Mouse (Mus musculus): ENCODE results near the gene Mrpl51. TPM values are rescaled to one million over a fixed set of nuclear protein-coding genes. Genes with fewer than 3 reads are reported as not detected.

Gene Mrpl51
- polyA plus RNA-seq, 1 experiment from 2014 or later: 232 TPM

DNA sequence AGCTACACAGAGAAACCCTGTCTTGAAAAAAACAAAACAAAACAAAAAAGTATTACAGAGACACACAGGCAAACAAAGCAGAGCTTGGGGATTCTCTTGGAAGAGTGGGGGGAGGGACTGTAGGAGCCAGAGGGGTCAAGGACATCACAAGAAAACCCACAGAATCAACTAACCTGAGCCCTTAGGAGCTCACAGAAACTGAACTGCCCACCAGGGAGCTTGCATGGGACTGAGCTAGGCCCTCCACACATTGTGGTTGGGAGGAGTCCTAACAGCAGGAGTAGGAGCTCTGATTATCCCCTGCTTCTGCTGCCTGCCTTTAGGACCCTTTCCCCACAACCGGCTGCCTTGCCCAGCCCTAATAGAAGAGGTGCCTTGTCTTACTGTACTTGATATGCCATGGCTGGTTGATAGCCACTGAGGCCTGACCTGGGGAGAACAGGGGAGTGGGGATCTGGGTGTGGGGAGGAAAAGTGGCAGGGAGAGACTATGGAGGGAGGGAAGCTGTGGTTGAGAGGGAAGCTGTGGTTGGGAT, 4.0 kb downstream of the Mrpl51 start:
- Histone ChIP-seq H3K4me2 (ENCODE audit: low read depth, low read length) (no peak overlapping the region), H3K27me3 (ENCODE audit: control insufficient read depth, insufficient read depth, low read length) (no peaks in the 10 kb centered on the region), H3K36me3 (ENCODE audit: control insufficient read depth, insufficient read depth, low read length) (peaks cover 9% of the 10 kb centered on the region; the same call in 1 of the 2 replicates), H3K27ac (ENCODE audit: low read length) (no peak overlapping the region), H3K9me3 (replicated peaks; ENCODE audit: control insufficient read depth, low read length) (no peaks in the 10 kb centered on the region), H3K9ac (ENCODE audit: low read length) (no peak overlapping the region), H3K4me1 (ENCODE audit: control insufficient read depth, insufficient read depth, low read length) (peaks cover 12% of the 10 kb centered on the region), H3K4me3 (replicated peaks; ENCODE audit: low read length) (no peak overlapping the region)
- ATAC-seq (ENCODE audit: insufficient read depth, low FRiP score): no peak
- WGBS: 35% methylated on average over 1 of the region's 1 CpGs

DNA sequence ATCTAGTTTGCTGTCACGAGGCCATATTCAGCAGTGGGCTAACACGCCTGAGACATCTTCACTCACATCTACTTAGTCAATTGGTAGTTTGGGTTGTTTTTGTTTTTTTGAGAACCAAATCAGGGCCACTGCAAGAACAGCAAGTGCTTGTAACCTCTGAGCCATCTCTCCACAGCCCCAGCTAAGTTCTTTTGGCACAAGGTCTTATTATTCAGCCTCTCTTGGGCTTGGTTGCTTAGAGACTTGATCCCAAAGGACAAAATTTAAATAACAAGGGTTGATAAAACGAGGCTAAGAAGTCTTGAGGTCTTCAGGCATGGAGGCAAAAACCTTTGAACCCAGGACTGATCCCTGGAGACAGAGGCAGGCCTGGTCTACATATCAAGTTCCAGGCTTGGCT, 4.7 kb downstream of the Mrpl51 start:
- Histone ChIP-seq H3K9me3 (replicated peaks; ENCODE audit: control insufficient read depth, low read length) (no peaks in the 10 kb centered on the region), H3K9ac (ENCODE audit: low read length) (no peak overlapping the region), H3K27me3 (ENCODE audit: control insufficient read depth, insufficient read depth, low read length) (no peaks in the 10 kb centered on the region), H3K4me3 (replicated peaks; ENCODE audit: low read length) (no peak overlapping the region), H3K36me3 (ENCODE audit: control insufficient read depth, insufficient read depth, low read length) (peaks cover 9% of the 10 kb centered on the region; the same call in 1 of the 2 replicates), H3K27ac (ENCODE audit: low read length) (no peak overlapping the region), H3K4me1 (ENCODE audit: control insufficient read depth, insufficient read depth, low read length) (peaks cover 9% of the 10 kb centered on the region), H3K4me2 (ENCODE audit: low read depth, low read length) (no peak overlapping the region)
- ATAC-seq (ENCODE audit: insufficient read depth, low FRiP score): no peak
- WGBS: 77% methylated on average over 3 of the region's 3 CpGs

DNA sequence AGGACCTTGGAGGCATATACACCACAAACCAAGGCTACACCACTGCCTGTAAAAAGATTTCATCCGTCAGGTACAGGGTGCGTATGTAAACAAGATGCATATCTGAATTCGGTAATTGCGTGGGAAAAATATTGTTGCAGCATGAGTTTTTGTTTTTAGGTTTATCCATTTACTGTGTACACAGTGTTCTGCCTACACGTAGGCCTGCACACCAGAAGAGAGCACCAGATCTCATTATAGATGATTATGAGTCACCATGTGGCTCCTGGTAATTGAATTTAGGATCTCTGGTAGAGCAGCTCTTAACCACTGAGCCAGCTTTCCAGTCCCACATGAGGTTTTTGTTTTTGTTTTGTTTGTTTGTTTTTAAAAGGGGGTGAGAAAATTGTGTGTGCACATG, 5.6 kb downstream of the Mrpl51 start:
- peaks cover 9% of the 10 kb centered on the region for H3K4me1 ChIP-seq (ENCODE audit: control insufficient read depth, insufficient read depth, low read length)
- H3K4me3 ChIP-seq (replicated peaks; ENCODE audit: low read length): no peak overlapping the region
- no peak overlapping the region for H3K4me2 ChIP-seq (ENCODE audit: low read depth, low read length)
- H3K27me3 ChIP-seq (ENCODE audit: control insufficient read depth, insufficient read depth, low read length): no peaks in the 10 kb centered on the region
- no peak for ATAC-seq (ENCODE audit: insufficient read depth, low FRiP score)
- WGBS: 81% methylated on average over 5 of the region's 5 CpGs
- no peak overlapping the region for H3K27ac ChIP-seq (ENCODE audit: low read length)
- H3K36me3 ChIP-seq (ENCODE audit: control insufficient read depth, insufficient read depth, low read length): peaks cover 9% of the 10 kb centered on the region; the same call in 1 of the 2 replicates
- H3K9me3 ChIP-seq (replicated peaks; ENCODE audit: control insufficient read depth, low read length): no peaks in the 10 kb centered on the region
- no peak overlapping the region for H3K9ac ChIP-seq (ENCODE audit: low read length)

DNA sequence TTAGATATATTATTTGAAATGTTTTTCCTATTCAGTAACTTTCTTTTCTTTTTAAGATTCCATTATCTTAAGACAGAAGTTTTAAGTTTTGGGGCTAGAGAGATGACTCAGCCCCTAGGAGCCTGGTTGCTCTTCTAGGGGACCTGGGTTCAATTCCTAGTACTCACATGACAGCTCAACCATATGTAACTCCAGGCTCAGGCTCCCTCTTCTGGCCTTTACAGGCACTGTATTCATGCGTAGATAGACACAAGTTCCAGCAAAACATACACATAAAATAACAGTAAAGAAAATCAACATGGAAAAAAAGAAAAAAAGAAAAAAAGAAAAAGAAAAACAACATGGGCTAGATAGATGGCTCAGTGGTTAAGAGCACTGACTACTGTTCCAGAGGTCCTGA, 18.8 kb downstream of the Mrpl51 start:
- WGBS: 89% methylated on average over 1 of the region's 1 CpGs
- no peak for ATAC-seq (ENCODE audit: insufficient read depth, low FRiP score)
- H3K27me3 ChIP-seq (ENCODE audit: control insufficient read depth, insufficient read depth, low read length): no peaks in the 10 kb centered on the region

DNA sequence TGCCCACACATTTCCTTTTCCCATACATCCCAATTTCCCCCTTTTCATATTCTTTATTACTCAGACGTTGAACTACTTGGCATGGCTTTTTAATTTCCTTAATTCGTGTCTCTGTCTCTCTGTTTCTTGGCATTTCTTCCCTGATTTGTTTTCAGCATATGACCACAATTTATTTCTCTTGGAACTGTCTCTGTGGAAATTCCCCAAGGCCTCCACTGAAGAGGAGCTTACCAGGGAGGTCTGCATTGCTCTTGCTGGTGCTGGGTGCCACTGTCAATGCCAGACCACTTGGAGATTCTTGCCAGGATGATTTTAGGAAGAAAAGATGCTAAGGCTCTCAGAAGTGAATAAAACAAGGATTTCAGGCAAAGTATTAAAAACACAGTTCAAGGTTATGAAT, 21.0 kb downstream of the Mrpl51 start:
- H3K4me2 ChIP-seq (ENCODE audit: low read depth, low read length): no peak overlapping the region
- H3K4me3 ChIP-seq (replicated peaks; ENCODE audit: low read length): no peak overlapping the region
- ATAC-seq (ENCODE audit: insufficient read depth, low FRiP score): no peak
- H3K9ac ChIP-seq (ENCODE audit: low read length): no peak overlapping the region
- WGBS: 42% methylated on average over 2 of the region's 2 CpGs
- no peak overlapping the region for H3K27ac ChIP-seq (ENCODE audit: low read length)
- H3K36me3 ChIP-seq (ENCODE audit: control insufficient read depth, insufficient read depth, low read length): no peaks in the 10 kb centered on the region
- H3K27me3 ChIP-seq (ENCODE audit: control insufficient read depth, insufficient read depth, low read length): no peaks in the 10 kb centered on the region
- no peaks in the 10 kb centered on the region for H3K9me3 ChIP-seq (replicated peaks; ENCODE audit: control insufficient read depth, low read length)
- H3K4me1 ChIP-seq (ENCODE audit: control insufficient read depth, insufficient read depth, low read length): peaks cover 7% of the 10 kb centered on the region; the same call in 1 of the 2 replicates

More for the DNA sequence above, 18.8 kb downstream of the Mrpl51 start:
- no peaks in the 10 kb centered on the region for H3K36me3 ChIP-seq (ENCODE audit: control insufficient read depth, insufficient read depth, low read length)
- no peaks in the 10 kb centered on the region for H3K9me3 ChIP-seq (replicated peaks; ENCODE audit: control insufficient read depth, low read length)
- H3K4me3 ChIP-seq (replicated peaks; ENCODE audit: low read length): no peak overlapping the region
- no peak overlapping the region for H3K4me2 ChIP-seq (ENCODE audit: low read depth, low read length)
- H3K27ac ChIP-seq (ENCODE audit: low read length): no peak overlapping the region
- no peaks in the 10 kb centered on the region for H3K4me1 ChIP-seq (ENCODE audit: control insufficient read depth, insufficient read depth, low read length)
- no peak overlapping the region for H3K9ac ChIP-seq (ENCODE audit: low read length)

DNA sequence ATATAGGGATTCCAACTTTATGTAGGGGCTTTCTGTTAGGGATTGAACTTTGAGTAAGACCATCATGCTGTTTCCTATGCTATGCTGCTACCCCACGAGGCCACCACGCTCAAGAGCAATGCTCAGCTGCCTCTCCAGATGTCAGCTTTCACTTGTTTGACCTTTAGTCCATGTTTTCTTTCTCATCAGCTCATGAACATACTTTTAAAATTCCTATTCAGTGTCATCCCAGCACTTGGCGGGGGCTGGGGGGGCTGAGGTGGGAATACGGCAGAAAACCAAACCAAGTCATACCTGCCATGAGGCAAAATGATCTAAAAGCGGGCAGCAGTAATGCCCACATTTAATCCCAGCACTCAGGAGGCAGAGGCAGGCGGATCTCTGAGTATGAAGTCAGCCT, 21.5 kb downstream of the Mrpl51 start:
- H3K4me2 ChIP-seq (ENCODE audit: low read depth, low read length): no peak overlapping the region
- H3K9me3 ChIP-seq (replicated peaks; ENCODE audit: control insufficient read depth, low read length): no peaks in the 10 kb centered on the region; the same call in 1 of the 2 replicates
- ATAC-seq (ENCODE audit: insufficient read depth, low FRiP score): no peak
- no peak overlapping the region for H3K9ac ChIP-seq (ENCODE audit: low read length)
- no peak overlapping the region for H3K27ac ChIP-seq (ENCODE audit: low read length)
- no peak overlapping the region for H3K4me3 ChIP-seq (replicated peaks; ENCODE audit: low read length)
- H3K27me3 ChIP-seq (ENCODE audit: control insufficient read depth, insufficient read depth, low read length): no peaks in the 10 kb centered on the region
- WGBS: 66% methylated on average over 6 of the region's 6 CpGs
- H3K4me1 ChIP-seq (ENCODE audit: control insufficient read depth, insufficient read depth, low read length): peaks cover 7% of the 10 kb centered on the region; the same call in 1 of the 2 replicates
- H3K36me3 ChIP-seq (ENCODE audit: control insufficient read depth, insufficient read depth, low read length): no peaks in the 10 kb centered on the region

DNA sequence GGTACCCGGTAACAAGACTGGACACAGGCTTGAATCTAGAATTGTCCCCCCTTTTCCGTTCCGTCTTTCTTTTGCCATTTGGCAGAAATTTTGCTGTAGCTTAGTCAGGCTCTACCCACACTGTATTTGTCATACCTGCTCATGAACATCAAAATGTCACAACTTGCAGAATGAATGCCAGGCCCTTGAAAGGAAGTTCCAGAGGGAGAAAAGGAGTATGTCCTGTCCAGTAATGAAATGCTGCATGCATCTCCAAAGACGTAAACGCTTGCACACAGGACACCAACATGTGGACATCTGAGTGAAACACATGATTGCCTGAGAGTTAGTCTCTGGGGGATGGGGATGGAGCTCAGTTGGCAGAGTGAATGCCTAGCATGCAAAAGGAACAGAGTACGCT, 22.1 kb downstream of the Mrpl51 start:
- no peak overlapping the region for H3K27ac ChIP-seq (ENCODE audit: low read length)
- no peak overlapping the region for H3K9ac ChIP-seq (ENCODE audit: low read length)
- 75% methylated on average over 6 of the region's 6 CpGs for WGBS
- no peak overlapping the region for H3K4me3 ChIP-seq (replicated peaks; ENCODE audit: low read length)
- H3K27me3 ChIP-seq (ENCODE audit: control insufficient read depth, insufficient read depth, low read length): no peaks in the 10 kb centered on the region
- no peak for ATAC-seq (ENCODE audit: insufficient read depth, low FRiP score)
- no peaks in the 10 kb centered on the region; the same call in 1 of the 2 replicates for H3K9me3 ChIP-seq (replicated peaks; ENCODE audit: control insufficient read depth, low read length)
- peaks cover 7% of the 10 kb centered on the region; the same call in 1 of the 2 replicates for H3K4me1 ChIP-seq (ENCODE audit: control insufficient read depth, insufficient read depth, low read length)
- no peak overlapping the region for H3K4me2 ChIP-seq (ENCODE audit: low read depth, low read length)
- no peaks in the 10 kb centered on the region for H3K36me3 ChIP-seq (ENCODE audit: control insufficient read depth, insufficient read depth, low read length)

DNA sequence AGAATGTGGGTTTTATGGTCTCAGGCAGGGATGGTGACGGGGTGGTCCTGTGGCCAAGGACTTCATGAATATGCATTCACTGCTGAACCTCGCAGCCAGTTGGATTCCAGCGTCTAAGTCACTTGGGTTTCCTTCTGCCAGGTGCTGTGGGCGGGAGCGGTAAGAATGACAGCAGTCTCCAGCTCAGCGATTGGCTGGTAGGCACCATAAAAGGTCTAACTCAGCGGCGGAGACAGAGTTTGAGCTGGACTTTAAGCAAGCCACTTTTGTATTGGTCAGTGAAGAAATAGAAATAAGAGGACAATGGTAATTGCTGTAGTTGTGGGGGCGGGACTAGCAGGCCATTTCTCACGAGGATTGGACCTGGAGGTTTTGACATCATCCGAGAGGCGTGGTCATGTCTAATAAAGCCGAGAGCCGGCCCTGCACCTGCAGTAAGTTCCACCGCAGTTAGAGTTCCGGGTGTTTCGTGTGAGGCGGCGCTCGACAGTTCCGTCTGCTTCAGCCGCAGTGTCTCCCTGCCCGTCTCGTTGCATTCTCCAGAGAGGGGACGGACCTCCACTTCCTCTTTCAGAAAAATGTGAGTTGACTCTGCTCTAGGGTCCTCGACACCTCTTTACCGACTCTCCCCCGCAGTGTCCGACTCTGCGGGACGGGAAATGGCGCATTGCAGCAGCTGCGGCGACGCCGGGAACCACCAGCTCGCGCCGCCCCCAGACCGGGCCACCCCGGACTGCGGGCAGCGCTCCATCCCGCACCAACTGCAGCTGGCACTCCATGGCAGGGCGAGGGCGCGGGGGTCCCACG, 23.8 kb downstream of the Mrpl51 start, which contains the start of gene Vamp1:
TSS of gene Vamp1 (plus strand) at position 404 of the 807 bp plus-strand sequence.
- Histone ChIP-seq H3K9me3 (replicated peaks; ENCODE audit: control insufficient read depth, low read length) (no peaks in the 10 kb centered on the region; the same call in 1 of the 2 replicates), H3K4me3 (replicated peaks; ENCODE audit: low read length) (peak within 1 kb of the TSS; percentile 77), H3K9ac (ENCODE audit: low read length) (peak within 1 kb of the TSS; percentile 82), H3K4me2 (ENCODE audit: low read depth, low read length) (peak within 1 kb of the TSS; percentile 96), H3K36me3 (ENCODE audit: control insufficient read depth, insufficient read depth, low read length) (no peaks in the 10 kb centered on the region), H3K4me1 (ENCODE audit: control insufficient read depth, insufficient read depth, low read length) (peaks cover 7% of the 10 kb centered on the region; the same call in 1 of the 2 replicates), H3K27me3 (ENCODE audit: control insufficient read depth, insufficient read depth, low read length) (no peaks in the 10 kb centered on the region), H3K27ac (ENCODE audit: low read length) (peak within 1 kb of the TSS; percentile 84)
- whole genome bisulfite sequencing: under 1% methylated on average over 48 of the region's 48 CpGs
- peak; percentile 96 for ATAC-seq (ENCODE audit: insufficient read depth, low FRiP score)

DNA sequence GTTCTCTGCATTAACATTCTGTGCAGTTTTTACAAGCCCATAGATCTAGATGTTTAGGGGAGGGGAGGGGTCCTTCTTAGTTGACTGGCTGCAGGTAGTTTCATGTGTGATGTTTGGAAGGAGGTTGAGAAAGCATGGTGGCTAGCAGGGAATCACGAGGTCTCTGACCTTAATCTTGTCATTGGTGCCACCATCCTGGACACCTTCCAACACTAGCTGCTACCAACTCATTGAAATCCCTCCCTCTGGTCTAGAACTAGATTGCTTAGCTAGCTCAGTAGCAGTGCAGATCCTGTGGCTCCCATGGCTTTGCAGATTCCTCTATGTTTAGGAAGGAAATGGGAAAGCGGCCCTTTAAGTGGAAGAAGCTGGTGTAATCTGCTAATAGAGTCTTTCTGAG, 25.3 kb downstream of the Mrpl51 start:
- H3K27me3 ChIP-seq (ENCODE audit: control insufficient read depth, insufficient read depth, low read length): no peaks in the 10 kb centered on the region
- no peaks in the 10 kb centered on the region; the same call in 1 of the 2 replicates for H3K9me3 ChIP-seq (replicated peaks; ENCODE audit: control insufficient read depth, low read length)
- 85% methylated on average over 2 of the region's 2 CpGs for WGBS
- H3K9ac ChIP-seq (ENCODE audit: low read length): no peak overlapping the region
- no peaks in the 10 kb centered on the region for H3K36me3 ChIP-seq (ENCODE audit: control insufficient read depth, insufficient read depth, low read length)
- no peak overlapping the region for H3K4me2 ChIP-seq (ENCODE audit: low read depth, low read length)
- no peak for ATAC-seq (ENCODE audit: insufficient read depth, low FRiP score)
- no peak overlapping the region for H3K27ac ChIP-seq (ENCODE audit: low read length)
- peaks cover 7% of the 10 kb centered on the region; the same call in 1 of the 2 replicates for H3K4me1 ChIP-seq (ENCODE audit: control insufficient read depth, insufficient read depth, low read length)
- H3K4me3 ChIP-seq (replicated peaks; ENCODE audit: low read length): no peak overlapping the region
